Mouse (Mus musculus) hindbrain, postnatal 0 days (tissue): Measurements from ENCODE around the gene Wnt4. TPM values are rescaled to one million over a fixed set of nuclear protein-coding genes. Genes with fewer than 3 reads are reported as not detected.
A peak's percentile ranks its signal among the peaks of the same experiment; 100 is the strongest.

Experiments used
- ATAC-seq: fragments of 200-750 bp; cut with Nextera tagmentation; 2 replicates; pipeline ENCODE4 v1.8.0; 2017; ENCODE audit warnings: mild to moderate bottlenecking, moderate TSS enrichment, moderate library complexity
- DNase-seq: peaks from one replicate; pipeline ENCODE4 v3.0.0-alpha.2; 2015; ENCODE audit warnings: low spot score
- H3K27ac ChIP-seq: fragments of 300-500 bp; sonication (generic); 2 replicates; pipeline ENCODE4 v1.5.1; 2014; ENCODE audit warnings: mild to moderate bottlenecking
- H3K27me3 ChIP-seq: fragments of 300-500 bp; sonication (generic); 2 replicates; pipeline ENCODE4 v1.6.1; 2014; ENCODE audit warnings: low read length, mixed read lengths; ENCODE audit not compliant: insufficient read depth
- H3K36me3 ChIP-seq: fragments of 300-500 bp; sonication (generic); 2 replicates; pipeline ENCODE4 v1.6.1; 2014; ENCODE audit warnings: low read length, mixed read lengths; ENCODE audit not compliant: insufficient read depth
- H3K4me1 ChIP-seq: fragments of 300-500 bp; sonication (generic); 2 replicates; pipeline ENCODE4 v1.6.1; 2014; ENCODE audit warnings: antibody characterized with exemption, low read length, mixed read lengths; ENCODE audit not compliant: insufficient read depth
- H3K4me2 ChIP-seq: fragments of 300-500 bp; sonication (generic); 2 replicates; pipeline ENCODE4 v1.6.1; 2014; ENCODE audit warnings: low read depth, mild to moderate bottlenecking, low read length, moderate library complexity, mixed read lengths
- H3K4me3 ChIP-seq: fragments of 300-500 bp; sonication (generic); 2 replicates; pipeline ENCODE4 v1.5.1; 2014; ENCODE audit warnings: low read length
- H3K9ac ChIP-seq: fragments of 300-500 bp; sonication (generic); replicated peaks from 2 replicates; pipeline ENCODE4 v1.6.1; 2014; ENCODE audit warnings: mild to moderate bottlenecking, low read length, moderate library complexity, mixed read lengths
- H3K9me3 ChIP-seq: fragments of 300-500 bp; sonication (generic); 2 replicates; pipeline ENCODE4 v1.6.1; 2016; ENCODE audit warnings: low read length, mixed read lengths
- CTCF ChIP-seq: IDR thresholded peaks from 2 replicates; pipeline ENCODE4 v1.5.1; 2016; ENCODE audit warnings: antibody characterized with exemption, control low read depth, low read depth
- WGBS: fragments of 180-500 bp; shearing (Covaris S2); extraction: QIAGEN DNeasy Blood & Tissue Kit; methylation state at CpG from one replicate; pipeline ENCODE4 v1.1.7; 2014; 5-methylcytosine and 5-hydroxymethylcytosine counted together
- polyA plus RNA-seq: library from polyadenylated mRNA; unstranded; fragments of >200 nt; fragmentation: Nextera tagmentation; extraction: Ambion mirVana; gene quantifications from 2 replicates; pipeline ENCODE4 v1.2.1, GENCODE M21; 2015
- total RNA-seq: library from RNA; depleted of rRNA; stranded (reverse); fragments of >200 nt; gene quantifications from 2 replicates; pipeline ENCODE4 v1.2.3, GENCODE M21; 2014

Wnt4 gene
- total and polyA plus RNA-seq, 2 experiments from 2014 or later: 3.4 to 3.8 TPM

DNA sequence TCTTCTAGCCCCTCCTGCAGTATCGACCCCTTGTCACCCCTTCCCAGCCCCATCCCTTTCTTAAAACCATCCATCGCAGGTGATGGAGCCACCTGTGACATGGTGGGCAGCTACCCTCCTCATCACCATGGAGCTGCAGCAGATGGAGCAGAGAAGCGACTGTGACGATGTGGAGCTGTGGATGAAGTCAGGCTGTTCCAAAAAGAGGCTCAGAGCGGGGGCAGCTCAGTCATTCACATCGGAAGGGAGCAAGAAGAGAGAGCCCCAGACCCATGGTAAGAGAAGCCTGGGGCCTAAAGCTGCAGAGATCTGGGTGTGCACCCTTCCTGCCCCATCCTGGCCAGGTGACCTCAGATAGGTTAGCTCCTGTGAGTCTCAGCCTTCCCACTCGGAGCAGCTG is 26.8 kb downstream of the Wnt4 start:
- WGBS: 85% methylated on average over 7 of the region's 7 CpGs
- TF ChIP-seq CTCF: no peak
- no peaks in the 10 kb centered on the region for H3K9me3 ChIP-seq
- DNase-seq (no peak), ATAC-seq (no peak)
- no peak overlapping the region for H3K27ac ChIP-seq
- peaks cover 10% of the 10 kb centered on the region for H3K4me1 ChIP-seq
- H3K27me3 ChIP-seq: no peaks in the 10 kb centered on the region
- no peak overlapping the region for H3K9ac ChIP-seq
- H3K4me3 ChIP-seq: no peak overlapping the region
- no peaks in the 10 kb centered on the region for H3K36me3 ChIP-seq
- no peak overlapping the region for H3K4me2 ChIP-seq

DNA sequence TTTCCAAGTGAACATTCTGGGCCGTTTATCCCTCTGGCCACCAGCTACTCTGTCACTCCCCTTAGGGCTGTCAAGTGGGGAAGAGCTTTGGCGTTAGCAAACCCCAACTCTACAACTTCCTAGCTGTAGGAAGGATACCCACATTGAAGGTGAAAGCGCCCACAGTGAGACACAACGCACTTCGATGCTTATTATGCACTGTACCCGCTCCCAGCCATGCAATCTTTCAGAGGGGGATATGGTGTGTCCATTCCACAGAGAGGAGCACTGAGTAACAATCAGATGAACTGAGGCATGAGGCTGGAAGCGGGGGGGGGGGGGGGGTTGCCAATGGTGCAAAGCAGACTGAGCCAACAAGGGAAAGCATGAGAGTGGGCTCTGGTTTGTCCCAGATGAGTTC is 27.8 kb downstream of the Wnt4 start:
- H3K9ac ChIP-seq: no peak overlapping the region
- no peaks in the 10 kb centered on the region for H3K27me3 ChIP-seq
- 90% methylated on average over 6 of the region's 7 CpGs for WGBS
- peaks cover 10% of the 10 kb centered on the region for H3K4me1 ChIP-seq
- H3K4me2 ChIP-seq: no peak overlapping the region
- no peak for TF ChIP-seq CTCF
- H3K27ac ChIP-seq: no peak overlapping the region
- no peak overlapping the region for H3K4me3 ChIP-seq
- no peaks in the 10 kb centered on the region for H3K36me3 ChIP-seq
- no peaks in the 10 kb centered on the region for H3K9me3 ChIP-seq
- no peak for ATAC-seq
- no peak for DNase-seq

DNA sequence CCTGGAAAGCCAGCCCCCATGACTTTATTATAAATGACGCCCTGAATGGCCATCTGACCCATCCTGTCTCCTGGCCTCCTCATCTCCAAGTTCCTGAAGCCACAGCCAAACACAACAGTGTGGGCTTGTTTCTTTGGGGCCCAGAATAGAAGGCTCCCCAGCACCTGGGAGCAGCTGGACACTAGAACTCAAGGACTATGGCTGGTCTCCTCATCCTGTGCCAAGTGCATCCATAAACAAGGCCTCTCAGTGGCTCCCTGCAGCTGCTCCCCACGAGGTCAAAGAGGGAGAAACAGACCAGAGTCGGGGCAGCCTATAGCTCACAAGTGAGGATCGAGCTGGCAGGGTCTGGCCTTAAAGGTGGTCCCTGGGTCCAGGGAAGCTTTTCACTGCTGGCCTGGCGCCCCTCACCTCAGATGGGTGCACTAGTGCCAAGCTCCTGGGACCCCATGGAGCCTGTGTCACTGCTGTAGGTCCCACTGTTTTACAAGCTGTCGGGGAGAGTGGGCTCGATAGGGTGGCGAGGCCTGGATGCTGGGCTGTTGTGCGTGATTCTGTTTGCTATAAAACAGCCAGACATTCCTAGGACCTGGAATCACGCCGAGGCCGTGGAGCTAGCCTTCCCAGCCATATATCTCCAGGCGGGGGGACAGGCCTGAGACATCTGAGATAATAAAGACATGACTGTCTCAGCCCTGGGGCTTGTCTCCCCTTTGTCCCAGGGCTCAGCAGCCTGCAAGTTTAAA is 28.7 kb downstream of the Wnt4 start:
- Histone ChIP-seq H3K27me3 (no peaks in the 10 kb centered on the region), H3K9me3 (no peaks in the 10 kb centered on the region), H3K27ac (no peak overlapping the region), H3K4me1 (peaks cover 10% of the 10 kb centered on the region), H3K9ac (no peak overlapping the region), H3K36me3 (no peaks in the 10 kb centered on the region), H3K4me2 (no peak overlapping the region), H3K4me3 (no peak overlapping the region)
- DNase-seq: peak; percentile 27
- no peak for ATAC-seq
- 48% methylated on average over 13 of the region's 13 CpGs for WGBS
- TF ChIP-seq CTCF: no peak

DNA sequence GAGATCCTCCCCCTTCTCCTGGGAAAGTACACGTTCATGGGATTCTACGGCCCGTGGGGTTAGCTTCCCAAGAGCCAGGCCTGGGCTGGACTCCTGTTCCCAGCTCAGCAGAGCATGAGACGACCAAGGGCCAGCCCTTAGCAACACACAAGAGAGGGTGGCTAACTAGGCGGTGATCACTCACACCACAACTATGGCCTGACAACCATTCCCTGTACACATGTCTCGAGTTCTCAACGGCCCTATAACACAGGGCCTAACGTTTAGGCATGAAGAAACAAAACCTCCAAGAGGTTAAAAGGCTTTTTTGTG is 29.2 kb downstream of the Wnt4 start:
- 40% methylated on average over 8 of the region's 8 CpGs for WGBS
- H3K36me3 ChIP-seq: no peaks in the 10 kb centered on the region
- H3K4me2 ChIP-seq: no peak overlapping the region
- no peaks in the 10 kb centered on the region for H3K9me3 ChIP-seq
- no peak overlapping the region for H3K4me3 ChIP-seq
- ATAC-seq (no peak), DNase-seq (no peak)
- TF ChIP-seq CTCF: no peak
- no peaks in the 10 kb centered on the region for H3K27me3 ChIP-seq
- H3K4me1 ChIP-seq: peaks cover 6% of the 10 kb centered on the region
- no peak overlapping the region for H3K27ac ChIP-seq
- no peak overlapping the region for H3K9ac ChIP-seq

DNA sequence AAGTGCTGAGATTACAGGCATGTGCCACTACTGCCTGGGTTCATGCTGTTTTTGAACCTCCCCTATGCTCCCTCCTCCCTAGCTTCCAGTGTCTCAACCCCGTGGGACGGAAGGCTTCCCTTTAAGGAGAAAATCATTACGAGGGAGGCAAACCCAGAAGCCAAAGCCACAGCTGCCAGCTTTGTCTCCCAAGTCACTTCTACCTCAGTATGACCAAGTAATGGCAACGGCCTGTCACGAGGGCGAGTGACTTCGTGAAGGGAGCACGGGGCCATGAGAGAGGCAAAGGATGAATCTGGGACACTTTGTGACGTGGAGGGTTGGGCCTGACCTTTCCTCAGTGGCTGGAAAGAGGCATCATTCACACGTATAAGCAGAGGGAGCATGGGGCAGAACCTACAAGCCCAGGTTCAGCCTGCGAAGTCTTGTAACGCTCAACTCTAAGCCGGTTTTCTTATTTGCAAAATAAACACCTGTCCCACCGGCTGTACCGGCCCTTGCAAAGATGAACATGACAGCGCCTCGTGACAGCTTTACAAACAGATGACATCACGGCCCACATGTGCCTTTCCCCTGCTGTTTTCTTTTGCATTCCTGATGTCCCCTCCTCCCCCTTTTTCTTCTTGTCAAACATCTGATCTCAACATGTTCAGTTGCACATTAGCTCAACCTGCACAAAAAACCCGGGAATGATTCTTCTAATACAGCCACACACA is 29.9 kb downstream of the Wnt4 start:
- peaks cover 3% of the 10 kb centered on the region; the same call in 1 of the 2 replicates for H3K4me1 ChIP-seq
- no peaks in the 10 kb centered on the region for H3K27me3 ChIP-seq
- no peaks in the 10 kb centered on the region for H3K9me3 ChIP-seq
- DNase-seq (no peak), ATAC-seq (no peak)
- H3K4me3 ChIP-seq: no peak overlapping the region
- no peak overlapping the region for H3K4me2 ChIP-seq
- H3K27ac ChIP-seq: no peak overlapping the region
- H3K36me3 ChIP-seq: no peaks in the 10 kb centered on the region
- no peak overlapping the region for H3K9ac ChIP-seq
- 69% methylated on average over 19 of the region's 19 CpGs for WGBS
- TF ChIP-seq CTCF: no peak

DNA sequence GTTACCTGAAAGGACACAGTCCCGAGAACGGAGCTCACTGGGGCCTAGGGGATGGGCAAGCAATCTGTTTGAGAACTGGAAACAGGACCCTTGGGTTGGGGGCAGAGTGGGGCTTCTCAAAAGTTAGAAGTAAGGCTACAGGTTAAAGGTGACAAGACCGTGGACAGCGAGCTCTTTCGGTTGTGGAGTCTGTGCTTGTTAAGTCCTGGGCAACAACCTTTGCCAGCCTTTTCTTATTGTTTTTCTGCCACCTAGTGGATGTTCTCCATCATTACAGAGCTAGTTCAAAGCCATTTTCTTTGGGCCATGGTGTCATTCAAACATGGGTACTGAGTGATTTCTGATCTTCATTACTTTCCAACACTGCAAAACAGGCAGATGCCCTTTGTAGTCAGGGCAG is 31.1 kb downstream of the Wnt4 start:
- H3K4me3 ChIP-seq: no peak overlapping the region
- H3K9me3 ChIP-seq: no peaks in the 10 kb centered on the region
- peaks cover 3% of the 10 kb centered on the region; the same call in 1 of the 2 replicates for H3K4me1 ChIP-seq
- peak; percentile 86 for TF ChIP-seq CTCF
- no peak overlapping the region for H3K4me2 ChIP-seq
- no peak overlapping the region for H3K27ac ChIP-seq
- H3K36me3 ChIP-seq: no peaks in the 10 kb centered on the region
- ATAC-seq (no peak), DNase-seq (peak; percentile 78)
- H3K9ac ChIP-seq: no peak overlapping the region
- no peaks in the 10 kb centered on the region for H3K27me3 ChIP-seq
- WGBS: 45% methylated on average over 5 of the region's 5 CpGs

DNA sequence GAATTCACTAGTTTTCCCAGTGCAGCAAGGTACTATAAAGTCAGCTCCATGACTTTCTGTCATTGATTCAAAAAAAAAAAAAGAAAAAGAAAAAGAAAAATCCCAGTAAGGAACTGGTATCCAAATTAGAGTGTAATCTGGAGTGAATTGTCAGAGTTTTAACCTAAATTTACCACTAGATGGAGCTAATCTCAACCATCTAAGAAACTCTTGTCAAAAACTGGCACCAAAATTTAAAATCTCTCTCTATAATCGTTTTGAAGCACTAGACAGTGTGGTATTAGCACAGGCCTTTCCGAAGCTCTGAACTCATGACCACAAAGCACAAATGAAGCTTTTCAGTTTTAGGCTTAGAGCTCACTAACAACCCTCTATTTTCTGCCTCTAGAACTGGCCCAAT is 36.2 kb downstream of the Wnt4 start:
- H3K4me1 ChIP-seq: no peaks in the 10 kb centered on the region
- DNase-seq: peak; percentile 77
- no peaks in the 10 kb centered on the region for H3K27me3 ChIP-seq
- TF ChIP-seq CTCF: peak; percentile 52
- no peak overlapping the region for H3K4me3 ChIP-seq
- ATAC-seq: no peak
- H3K27ac ChIP-seq: no peak overlapping the region
- WGBS: 45% methylated on average over 2 of the region's 2 CpGs
- H3K9me3 ChIP-seq: no peaks in the 10 kb centered on the region
- no peaks in the 10 kb centered on the region for H3K36me3 ChIP-seq
- H3K4me2 ChIP-seq: no peak overlapping the region
- H3K9ac ChIP-seq: no peak overlapping the region
